Mouse (Mus musculus) hindbrain, embryonic 12.5 days (tissue): ENCODE measurements at regions not wholly inside any gene's neighbourhood (a gene's known extent, or its start where the extent isn't known, plus 50 kb on each side); places are given as distances from the start of the nearest gene placed in this dataset.
"Not testable (repeated sequence)": the region's sequence is repeated elsewhere in the genome, so short reads cannot be mapped to it uniquely, and the experiment has no call there.

ENCODE experiments used
- ATAC-seq: fragments of 200-750 bp; cut with Nextera tagmentation; 2 replicates; pipeline ENCODE4 v1.8.0; 2017; ENCODE audit warnings: moderate TSS enrichment; ENCODE audit not compliant: low FRiP score
- H3K27ac ChIP-seq: fragments of 300-500 bp; sonication (generic); 2 replicates; pipeline ENCODE4 v1.5.1; 2016; ENCODE audit warnings: mild to moderate bottlenecking
- H3K27me3 ChIP-seq: fragments of 300-500 bp; sonication (generic); 2 replicates; pipeline ENCODE4 v1.6.1; 2016; ENCODE audit warnings: mild to moderate bottlenecking
- H3K36me3 ChIP-seq: fragments of 300-500 bp; sonication (generic); 2 replicates; pipeline ENCODE4 v1.6.1; 2016; ENCODE audit warnings: mild to moderate bottlenecking
- H3K4me1 ChIP-seq: fragments of 300-500 bp; sonication (generic); 2 replicates; pipeline ENCODE4 v1.6.1; 2016
- H3K4me2 ChIP-seq: fragments of 300-500 bp; sonication (generic); replicated peaks from 2 replicates; pipeline ENCODE4 v1.6.1; 2016; ENCODE audit warnings: mild to moderate bottlenecking
- H3K4me3 ChIP-seq: fragments of 300-500 bp; sonication (generic); 2 replicates; pipeline ENCODE4 v1.5.1; 2016; ENCODE audit warnings: mild to moderate bottlenecking
- H3K9ac ChIP-seq: fragments of 300-500 bp; sonication (generic); 2 replicates; pipeline ENCODE4 v1.6.1; 2016; ENCODE audit warnings: mild to moderate bottlenecking, moderate library complexity
- H3K9me3 ChIP-seq: fragments of 300-500 bp; sonication (generic); replicated peaks from 2 replicates; pipeline ENCODE4 v1.6.1; 2016; ENCODE audit warnings: mild to moderate bottlenecking
- WGBS: fragments of 180-500 bp; shearing (Covaris S2); methylation state at CpG from one replicate; pipeline ENCODE4 v1.1.7; 2016; 5-methylcytosine and 5-hydroxymethylcytosine counted together

DNA sequence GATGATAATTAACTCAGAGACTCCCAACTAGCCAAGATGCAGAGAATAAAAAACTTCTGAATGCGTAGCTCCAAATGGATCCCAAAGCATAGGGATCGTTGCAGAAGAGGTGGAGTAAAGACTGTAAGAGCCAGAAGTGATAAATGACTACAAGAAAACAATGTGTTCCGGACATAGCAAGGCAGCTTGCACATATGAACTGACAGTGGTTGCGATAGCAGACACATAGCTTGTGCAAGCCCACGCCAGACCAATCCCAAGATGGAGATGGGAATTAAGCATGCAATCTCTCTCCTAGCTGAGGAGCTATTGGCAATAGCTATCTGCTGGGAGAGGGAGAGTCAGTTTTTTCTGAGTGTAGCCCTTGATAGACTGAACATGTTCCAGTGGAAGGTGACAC lies 248.5 kb upstream of the Pik3r1 start:
- Histone ChIP-seq H3K27ac (no peak overlapping the region), H3K36me3 (no peaks in the 10 kb centered on the region), H3K9me3 (no peaks in the 10 kb centered on the region), H3K27me3 (no peaks in the 10 kb centered on the region), H3K4me2 (no peak overlapping the region), H3K4me3 (no peak overlapping the region), H3K9ac (no peak overlapping the region), H3K4me1 (no peaks in the 10 kb centered on the region)
- WGBS: 93% methylated on average over 5 of the region's 5 CpGs
- no peak for ATAC-seq

DNA sequence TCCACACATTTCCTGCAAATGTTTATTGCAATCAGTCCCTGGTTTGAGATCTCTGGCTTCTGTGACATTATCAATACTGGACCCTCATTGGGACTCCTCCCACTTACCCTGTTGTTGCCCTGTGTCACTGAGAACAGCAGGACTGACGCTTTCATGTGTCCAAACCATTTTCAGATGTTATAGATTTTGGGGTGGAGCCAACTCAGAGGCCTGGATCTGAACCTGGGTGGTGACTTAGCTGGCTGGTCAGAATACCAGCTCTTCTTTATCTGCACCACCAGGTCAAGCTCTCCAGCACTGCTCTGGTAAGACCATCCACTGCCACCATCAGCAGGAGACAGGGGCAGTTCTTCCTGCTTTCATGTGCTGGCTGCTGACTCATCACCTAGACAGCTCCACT lies 254.3 kb upstream of the Pik3r1 start:
- Histone ChIP-seq H3K4me3 (no peak overlapping the region), H3K4me1 (no peaks in the 10 kb centered on the region), H3K27ac (no peak overlapping the region), H3K36me3 (no peaks in the 10 kb centered on the region), H3K9ac (no peak overlapping the region), H3K4me2 (no peak overlapping the region), H3K9me3 (no peaks in the 10 kb centered on the region), H3K27me3 (no peaks in the 10 kb centered on the region)
- WGBS: 81% methylated on average over 1 of the region's 1 CpGs
- no peak for ATAC-seq

DNA sequence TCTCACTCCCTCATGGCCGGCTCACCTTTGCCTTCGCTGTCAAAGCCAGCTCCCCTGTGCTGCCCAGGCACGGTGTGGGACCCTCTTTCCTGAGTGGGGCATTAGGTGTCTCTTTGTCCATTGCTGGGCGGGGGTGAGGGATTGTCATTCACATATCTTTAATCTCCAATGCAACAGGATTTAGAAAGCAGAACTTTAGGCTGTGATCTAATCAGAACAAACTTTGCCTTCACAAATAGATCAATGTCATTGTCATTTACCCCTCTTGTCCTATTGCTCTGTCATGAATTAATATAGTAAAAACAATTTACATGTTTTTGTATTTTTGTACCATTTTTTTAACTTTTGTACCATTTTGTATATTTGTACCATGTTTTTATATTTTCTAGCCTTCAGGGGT lies 254.7 kb upstream of the Pik3r1 start:
- Histone ChIP-seq H3K27me3 (no peaks in the 10 kb centered on the region), H3K4me1 (no peaks in the 10 kb centered on the region), H3K9me3 (no peaks in the 10 kb centered on the region), H3K27ac (no peak overlapping the region), H3K4me3 (no peak overlapping the region), H3K9ac (no peak overlapping the region), H3K36me3 (no peaks in the 10 kb centered on the region), H3K4me2 (no peak overlapping the region)
- WGBS: 81% methylated on average over 4 of the region's 4 CpGs
- ATAC-seq: no peak

DNA sequence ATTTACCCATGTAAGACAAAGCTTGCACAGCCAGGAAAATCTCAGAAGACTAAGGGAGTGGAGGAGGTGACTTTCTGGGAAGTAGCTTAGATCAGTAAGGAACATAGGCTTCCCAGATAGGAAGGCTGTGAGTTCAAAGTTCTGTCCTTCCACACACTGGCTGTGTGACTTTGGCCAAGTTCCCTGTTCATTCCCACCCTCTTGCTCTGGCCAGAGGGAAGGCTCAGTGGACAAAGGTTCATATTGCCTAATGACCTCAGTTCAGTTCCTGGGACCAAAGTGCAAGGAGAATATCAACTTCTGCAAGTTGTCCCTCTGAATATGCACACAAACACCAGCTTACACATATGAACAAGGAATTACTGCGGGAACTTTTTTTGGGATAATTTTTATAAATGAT lies 255.6 kb upstream of the Pik3r1 start:
- H3K27me3 ChIP-seq: no peaks in the 10 kb centered on the region
- H3K9me3 ChIP-seq: no peaks in the 10 kb centered on the region
- no peak for ATAC-seq
- no peak overlapping the region for H3K4me2 ChIP-seq
- no peaks in the 10 kb centered on the region for H3K4me1 ChIP-seq
- WGBS: 98% methylated on average over 1 of the region's 1 CpGs
- H3K4me3 ChIP-seq: no peak overlapping the region
- H3K9ac ChIP-seq: no peak overlapping the region
- H3K36me3 ChIP-seq: no peaks in the 10 kb centered on the region
- H3K27ac ChIP-seq: no peak overlapping the region

DNA sequence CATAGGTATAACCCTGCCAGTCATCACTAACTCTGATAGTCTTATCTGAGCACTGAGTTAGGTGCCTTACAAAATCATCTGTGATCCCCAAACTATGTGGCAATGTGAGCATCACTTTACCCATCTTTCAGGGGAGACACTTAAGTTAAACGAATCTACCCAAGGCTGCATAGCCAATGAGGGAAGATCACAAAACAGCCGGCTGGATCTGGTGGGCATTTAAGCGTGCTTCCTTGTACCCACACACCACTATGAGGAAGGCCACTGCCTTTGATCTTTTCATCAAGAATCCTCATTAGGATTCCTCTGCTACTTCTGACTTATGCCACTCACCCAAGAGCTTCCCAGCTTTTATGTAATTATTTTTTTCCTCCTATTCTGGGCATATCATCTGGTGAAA lies 257.1 kb upstream of the Pik3r1 start:
- 82% methylated on average over 3 of the region's 3 CpGs for WGBS
- Histone ChIP-seq H3K4me1 (no peaks in the 10 kb centered on the region), H3K9me3 (no peaks in the 10 kb centered on the region), H3K4me2 (no peak overlapping the region), H3K27me3 (no peaks in the 10 kb centered on the region), H3K27ac (no peak overlapping the region), H3K36me3 (no peaks in the 10 kb centered on the region), H3K9ac (no peak overlapping the region), H3K4me3 (no peak overlapping the region)
- ATAC-seq: no peak

DNA sequence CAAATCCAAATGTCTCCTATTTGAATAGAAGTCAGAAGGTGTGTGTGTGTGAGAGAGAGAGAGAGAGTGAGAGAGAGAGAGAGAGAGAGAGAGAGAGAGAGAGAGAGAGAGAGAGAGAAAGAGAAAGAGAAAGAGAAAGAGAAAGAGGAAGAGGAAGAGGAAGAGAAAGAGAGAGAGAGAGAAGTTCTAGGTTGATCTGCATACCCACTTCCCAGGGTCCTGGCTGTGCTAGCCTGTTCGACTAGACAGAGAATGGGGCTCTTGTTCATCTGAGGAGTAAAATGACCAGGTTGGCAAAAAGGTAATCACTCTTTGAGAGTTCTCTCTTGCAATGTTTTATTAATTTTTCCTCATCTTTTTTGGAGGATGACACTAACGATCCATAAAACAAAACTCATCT lies 257.5 kb upstream of the Pik3r1 start:
- not testable (repeated sequence) for H3K9me3 ChIP-seq, H3K9ac ChIP-seq, H3K27me3 ChIP-seq, H3K4me2 ChIP-seq, H3K27ac ChIP-seq, H3K36me3 ChIP-seq, ATAC-seq, H3K4me3 ChIP-seq, H3K4me1 ChIP-seq
- 84% methylated on average over 2 of the region's 2 CpGs for WGBS

DNA sequence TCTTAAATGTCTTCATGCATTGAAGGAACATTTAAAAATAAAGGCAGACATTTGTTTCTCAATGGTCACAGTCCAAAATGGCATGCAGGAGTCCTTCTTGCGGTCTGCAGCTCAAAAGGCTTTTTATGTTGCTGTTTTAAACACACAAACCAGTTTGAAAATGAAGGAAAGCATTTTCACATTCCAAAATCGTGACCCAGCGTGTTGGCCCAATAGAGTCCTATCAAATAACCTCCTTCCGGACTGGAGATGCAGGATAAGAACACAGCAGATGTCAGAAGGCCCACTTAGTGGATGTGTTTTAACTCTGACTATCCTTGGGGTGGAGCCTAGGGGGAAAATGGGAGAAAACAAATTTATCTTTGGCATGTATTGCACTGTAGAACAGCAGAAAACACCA lies 263.4 kb upstream of the Pik3r1 start:
- Histone ChIP-seq H3K9me3 (no peaks in the 10 kb centered on the region), H3K27me3 (no peaks in the 10 kb centered on the region), H3K4me3 (no peak overlapping the region), H3K4me2 (no peak overlapping the region), H3K27ac (no peak overlapping the region), H3K36me3 (no peaks in the 10 kb centered on the region), H3K4me1 (no peaks in the 10 kb centered on the region), H3K9ac (no peak overlapping the region)
- 79% methylated on average over 4 of the region's 4 CpGs for WGBS
- no peak for ATAC-seq

DNA sequence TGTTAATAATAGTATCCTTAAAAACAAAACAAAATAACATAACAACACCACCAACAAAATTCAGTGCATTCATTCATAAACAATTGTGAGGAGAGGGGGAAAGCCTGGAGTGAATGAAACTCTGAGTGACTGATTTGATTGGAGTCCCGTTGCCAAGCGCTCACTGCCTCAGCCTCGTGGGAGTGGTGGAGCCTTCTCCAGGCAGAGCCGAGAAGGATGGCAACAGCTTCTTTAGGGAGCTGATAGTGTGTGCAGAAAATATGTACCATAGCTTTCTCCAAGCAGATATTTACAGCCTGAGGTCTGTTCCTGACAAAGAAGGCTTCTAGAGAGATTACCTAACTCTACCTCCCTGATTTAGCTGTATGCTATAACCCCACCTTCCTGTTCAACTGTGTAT lies 266.5 kb upstream of the Pik3r1 start:
- no peak overlapping the region for H3K4me2 ChIP-seq
- 44% methylated on average over 4 of the region's 4 CpGs for WGBS
- no peak for ATAC-seq
- H3K4me1 ChIP-seq: no peaks in the 10 kb centered on the region
- H3K27ac ChIP-seq: no peak overlapping the region
- no peaks in the 10 kb centered on the region for H3K9me3 ChIP-seq
- H3K27me3 ChIP-seq: no peaks in the 10 kb centered on the region
- H3K9ac ChIP-seq: no peak overlapping the region
- H3K4me3 ChIP-seq: no peak overlapping the region
- H3K36me3 ChIP-seq: no peaks in the 10 kb centered on the region

DNA sequence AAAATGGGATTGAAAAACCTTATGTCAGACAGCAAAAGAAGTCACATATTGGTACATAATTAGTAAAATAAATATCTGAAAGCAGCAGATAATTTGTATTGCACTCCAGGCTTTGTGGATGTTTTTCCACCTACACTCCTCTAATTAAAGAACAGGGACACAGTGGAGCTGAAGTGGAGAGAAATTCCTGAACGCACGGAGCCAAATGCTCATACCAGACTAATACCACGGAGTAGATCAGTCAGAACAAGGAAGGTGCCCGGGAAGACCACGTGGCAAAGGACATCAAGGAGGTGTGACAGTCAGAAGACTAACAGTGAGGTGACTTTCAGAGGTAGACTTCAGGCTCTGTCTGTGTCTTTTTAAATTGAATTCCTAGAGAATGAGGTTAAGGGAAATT lies 268.0 kb upstream of the Pik3r1 start:
- no peak for ATAC-seq
- H3K4me3 ChIP-seq: no peak overlapping the region
- no peak overlapping the region for H3K4me2 ChIP-seq
- no peak overlapping the region for H3K27ac ChIP-seq
- 85% methylated on average over 5 of the region's 5 CpGs for WGBS
- H3K9me3 ChIP-seq: no peaks in the 10 kb centered on the region
- H3K36me3 ChIP-seq: no peaks in the 10 kb centered on the region
- no peaks in the 10 kb centered on the region for H3K4me1 ChIP-seq
- H3K27me3 ChIP-seq: no peaks in the 10 kb centered on the region
- H3K9ac ChIP-seq: no peak overlapping the region

DNA sequence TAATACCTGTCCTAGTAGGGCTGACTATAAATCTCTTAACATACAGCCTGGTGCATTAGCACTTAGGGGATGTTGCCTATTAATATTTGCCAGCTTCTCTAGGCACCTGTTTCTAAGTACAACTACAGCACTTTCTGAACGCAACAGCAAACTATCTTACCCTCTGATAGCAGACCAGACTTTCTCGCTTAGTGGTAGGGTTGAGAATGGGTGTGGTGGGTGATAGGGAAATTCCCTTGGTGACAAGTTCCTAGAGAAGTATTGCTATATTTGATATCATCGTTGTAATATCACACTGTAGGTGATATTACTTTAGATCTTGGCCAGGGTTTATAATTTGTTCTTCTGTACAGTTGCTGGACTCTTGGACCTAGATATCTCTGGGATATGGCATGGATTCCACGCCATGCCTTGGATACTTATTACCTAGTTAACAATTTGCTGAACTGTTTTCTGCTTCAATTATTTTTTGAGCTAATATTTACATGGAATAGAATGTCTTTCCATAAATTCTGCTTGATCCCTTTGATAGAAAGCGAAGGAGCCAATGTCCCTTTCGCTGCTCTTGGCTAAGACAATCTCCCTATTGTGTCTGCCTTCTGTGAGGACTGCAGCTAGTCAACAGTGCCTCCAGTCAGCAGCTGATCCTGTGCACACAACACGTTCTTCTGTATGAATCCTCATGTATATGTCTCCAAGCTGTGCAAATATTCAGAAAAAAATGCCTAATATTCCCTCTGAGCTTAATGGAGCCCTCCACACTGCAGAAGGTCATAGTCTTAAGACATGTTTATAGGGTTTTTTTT lies 269.0 kb upstream of the Pik3r1 start:
- no peak for ATAC-seq
- H3K9ac ChIP-seq: no peak overlapping the region
- 80% methylated on average over 7 of the region's 7 CpGs for WGBS
- no peaks in the 10 kb centered on the region for H3K4me1 ChIP-seq
- no peak overlapping the region for H3K4me2 ChIP-seq
- H3K9me3 ChIP-seq: no peaks in the 10 kb centered on the region
- no peaks in the 10 kb centered on the region for H3K36me3 ChIP-seq
- H3K27me3 ChIP-seq: no peaks in the 10 kb centered on the region
- no peak overlapping the region for H3K4me3 ChIP-seq
- H3K27ac ChIP-seq: no peak overlapping the region

DNA sequence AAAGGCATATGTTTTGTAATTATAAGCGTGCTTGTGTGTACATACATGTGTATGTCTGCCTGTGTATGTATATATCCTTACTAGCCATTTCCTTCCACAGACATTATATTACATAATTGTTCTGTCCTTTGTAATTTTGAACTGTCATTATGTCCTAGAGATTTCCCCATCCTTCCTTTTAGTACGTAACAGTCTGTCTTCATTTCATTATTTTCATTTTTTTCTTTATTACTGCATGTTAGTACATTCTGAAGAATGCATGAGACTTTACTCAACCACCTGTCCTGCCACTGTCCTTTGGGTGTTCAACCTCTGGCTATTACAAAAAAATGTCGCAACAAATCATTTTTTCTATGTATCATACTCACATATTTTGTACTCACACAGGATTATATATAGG lies 292.2 kb upstream of the Pik3r1 start:
- H3K4me3 ChIP-seq: no peak overlapping the region
- no peak overlapping the region for H3K9ac ChIP-seq
- no peak for ATAC-seq
- no peak overlapping the region for H3K27ac ChIP-seq
- 87% methylated on average over 3 of the region's 3 CpGs for WGBS
- H3K4me2 ChIP-seq: no peak overlapping the region
- no peaks in the 10 kb centered on the region for H3K27me3 ChIP-seq
- no peaks in the 10 kb centered on the region for H3K4me1 ChIP-seq
- H3K36me3 ChIP-seq: no peaks in the 10 kb centered on the region
- H3K9me3 ChIP-seq: no peaks in the 10 kb centered on the region

DNA sequence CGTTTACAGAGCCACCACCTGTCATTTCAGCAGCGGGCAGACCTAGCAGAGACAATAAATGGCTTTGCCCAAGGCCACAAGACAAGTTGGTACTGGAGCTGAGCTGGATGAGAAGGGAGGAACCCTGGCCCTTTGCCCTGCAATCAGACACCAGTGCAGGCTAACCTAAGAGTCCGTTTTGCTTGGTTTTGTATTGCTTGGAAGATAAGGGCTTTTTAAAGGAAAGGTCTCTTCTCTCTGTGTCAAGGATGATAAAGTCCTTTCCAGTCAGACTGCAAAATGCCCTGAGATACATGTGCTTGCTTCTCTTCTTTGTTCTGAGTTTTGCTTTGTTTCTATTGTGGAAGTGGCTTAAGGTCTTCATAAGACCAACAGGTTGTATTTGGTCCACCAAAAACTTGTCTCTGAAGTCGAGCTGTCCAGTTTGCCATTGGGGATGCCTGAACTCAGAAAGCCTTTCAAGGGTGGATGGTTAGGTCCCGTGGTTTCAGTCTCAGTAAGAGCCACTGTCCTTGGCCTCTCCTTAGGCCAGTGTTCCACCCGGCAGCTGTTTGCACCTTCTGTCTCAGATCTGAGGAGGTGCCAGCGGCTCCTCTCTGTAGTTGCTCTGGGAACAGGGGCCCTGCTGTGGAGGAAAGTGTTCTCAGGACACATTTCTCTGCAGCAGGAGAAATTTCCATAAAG lies 296.7 kb upstream of the Pik3r1 start:
- no peaks in the 10 kb centered on the region for H3K27me3 ChIP-seq
- no peak overlapping the region for H3K9ac ChIP-seq
- H3K9me3 ChIP-seq: no peaks in the 10 kb centered on the region
- H3K4me1 ChIP-seq: no peaks in the 10 kb centered on the region
- 70% methylated on average over 7 of the region's 7 CpGs for WGBS
- H3K4me2 ChIP-seq: no peak overlapping the region
- ATAC-seq: no peak
- H3K4me3 ChIP-seq: no peak overlapping the region
- no peaks in the 10 kb centered on the region for H3K36me3 ChIP-seq
- H3K27ac ChIP-seq: no peak overlapping the region

DNA sequence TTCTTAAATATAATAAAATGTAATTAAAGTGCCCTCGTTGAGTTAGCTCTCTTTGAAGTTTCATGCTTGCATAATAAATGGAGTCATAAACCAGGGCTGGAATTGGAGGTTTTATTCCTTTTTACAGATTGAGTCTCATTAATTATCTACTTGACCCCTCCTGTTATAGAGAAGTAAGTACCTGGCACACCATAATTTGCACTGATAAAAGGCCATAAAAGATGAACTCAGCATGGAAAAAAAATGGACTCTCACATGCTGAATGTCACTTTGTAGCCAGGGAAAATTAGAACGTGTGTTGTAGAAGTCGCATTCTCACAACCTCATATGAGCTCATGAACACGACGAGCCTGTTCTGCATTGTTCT lies 297.2 kb upstream of the Pik3r1 start:
- Histone ChIP-seq H3K36me3 (no peaks in the 10 kb centered on the region), H3K4me1 (no peaks in the 10 kb centered on the region), H3K4me2 (no peak overlapping the region), H3K27me3 (no peaks in the 10 kb centered on the region), H3K9ac (no peak overlapping the region), H3K27ac (no peak overlapping the region), H3K9me3 (no peaks in the 10 kb centered on the region), H3K4me3 (no peak overlapping the region)
- 84% methylated on average over 5 of the region's 5 CpGs for WGBS
- ATAC-seq: no peak
